Mouse (Mus musculus) gastrocnemius, adult 2 months (tissue): Measurements from ENCODE around the gene Hspa1b. TPM values are rescaled to one million over a fixed set of nuclear protein-coding genes. Genes with fewer than 3 reads are reported as not detected.

Experiments used
- DNase-seq: peaks from one replicate; pipeline ENCODE4 v3.0.0; 2022
- H3K27ac ChIP-seq: fragments of 200-600 bp; 2 replicates; pipeline ENCODE4 v1.8.1; 2022; ENCODE audit warnings: mild to moderate bottlenecking
- H3K4me3 ChIP-seq: fragments of 200-600 bp; 2 replicates; pipeline ENCODE4 v1.8.1; 2022; ENCODE audit warnings: mild to moderate bottlenecking, moderate library complexity
- CTCF ChIP-seq: fragments of 200-600 bp; IDR thresholded peaks from 2 replicates; pipeline ENCODE4 v1.8.1; 2022; ENCODE audit warnings: antibody characterized with exemption, mild to moderate bottlenecking, moderate library complexity
- intact Hi-C: fragments of 180-260 bp; cut with DNase I; formaldehyde crosslinking; loops from one replicate; pipeline ENCODE4 v1.15.1; 2025
- total RNA-seq, 2 experiments: library from RNA; stranded (reverse); gene quantifications; 2 replicates each; pipeline ENCODE4 v1.2.3; 2021

Hspa1b gene
- total RNA-seq, 2 experiments from 2014 or later, result 3.9 to 13.0 TPM

GRCm38 (mm10) chr17:34927306-34928019 is 31.6 kb downstream of the Hspa1b start:
- Histone ChIP-seq H3K4me3 (no peak overlapping the region), H3K27ac (no peak overlapping the region)
- no peak for DNase-seq
- intact Hi-C loops, result no loop called here
- TF ChIP-seq CTCF, result no peak

DNA sequence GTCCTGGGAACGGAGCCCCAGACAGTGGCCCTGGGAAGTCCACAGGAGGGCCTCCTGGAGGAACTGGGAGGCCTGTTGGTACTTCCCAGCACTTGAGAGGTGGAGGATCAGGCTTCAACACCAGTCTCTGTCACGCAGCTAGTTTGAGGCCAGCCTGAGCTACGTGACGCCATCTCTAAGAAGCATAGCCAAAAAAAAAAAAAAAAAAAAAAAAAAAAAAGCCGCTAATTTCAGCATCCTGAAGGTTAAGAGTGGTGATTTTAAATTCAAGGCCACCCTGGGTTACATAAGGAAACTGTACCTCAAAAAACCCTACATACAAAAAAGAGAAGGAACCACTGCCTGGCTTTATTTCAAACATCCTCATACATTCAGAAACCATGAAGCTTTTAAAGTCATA is 34.8 kb downstream of the Hspa1b start:
- H3K4me3 ChIP-seq, result no peak overlapping the region
- no peak for DNase-seq
- TF ChIP-seq CTCF, result no peak
- intact Hi-C loops, result no loop called here
- no peak overlapping the region for H3K27ac ChIP-seq

- no peak for DNase-seq
- intact Hi-C loops, result no loop called here
- Histone ChIP-seq H3K27ac (no peak overlapping the region), H3K4me3 (no peak overlapping the region)
- peak; percentile 29 for TF ChIP-seq CTCF
Measured at GRCm38 (mm10) chr17:34922939-34923338, 36.1 kb downstream of the Hspa1b start.

DNA sequence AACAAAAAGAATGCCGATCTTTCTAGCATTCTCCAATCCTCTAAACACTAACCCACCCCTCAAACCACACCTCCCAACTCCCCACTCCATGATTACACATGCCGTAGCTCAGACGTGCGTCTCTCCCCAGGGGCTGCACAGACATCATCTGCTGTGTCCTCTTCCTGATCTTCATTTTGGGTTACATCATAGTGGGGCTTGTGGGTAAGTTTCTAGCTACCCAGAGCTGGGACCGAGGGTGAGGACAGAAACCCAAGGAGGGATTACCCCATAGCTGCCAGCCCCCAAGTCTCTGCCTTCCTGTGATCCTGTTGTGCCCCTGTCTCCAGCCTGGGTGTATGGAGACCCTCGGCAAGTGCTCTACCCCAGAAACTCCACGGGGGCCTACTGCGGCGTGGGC is 41.9 kb downstream of the Hspa1b start:
- no peak for TF ChIP-seq CTCF
- intact Hi-C loops, result no loop called here
- Histone ChIP-seq H3K4me3 (no peak overlapping the region), H3K27ac (no peak overlapping the region)
- no peak for DNase-seq

GRCm38 (mm10) chr17:34916316-34916715 is 42.7 kb downstream of the Hspa1b start:
- no peak overlapping the region for H3K4me3 ChIP-seq
- no peak overlapping the region for H3K27ac ChIP-seq
- TF ChIP-seq CTCF, result no peak
- no peak for DNase-seq
- intact Hi-C loops, result no loop called here

DNA sequence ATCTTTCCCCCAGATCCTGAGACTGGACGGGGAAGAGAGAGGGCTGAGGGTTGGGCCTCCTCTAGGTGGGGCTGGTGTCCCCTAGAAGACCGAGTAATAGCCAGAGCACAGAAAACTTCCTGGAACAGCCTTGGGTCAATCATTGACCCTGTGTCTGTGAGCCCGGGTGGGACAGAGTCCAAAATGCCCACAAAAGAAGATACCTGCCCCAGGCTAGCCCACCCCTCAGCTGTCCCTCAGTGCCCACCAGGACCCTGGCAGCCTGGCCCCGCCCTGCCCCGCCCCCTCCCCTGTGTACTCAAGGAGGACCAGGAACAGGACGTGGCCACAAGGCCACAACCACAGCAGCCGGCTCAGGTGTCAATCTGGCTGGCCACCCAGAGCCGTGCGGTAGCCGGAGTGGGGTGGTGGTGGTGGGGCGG is 43.6 kb downstream of the Hspa1b start:
- Histone ChIP-seq H3K4me3 (no peak overlapping the region), H3K27ac (peak overlapping the region; percentile 73)
- peak; percentile 74 for DNase-seq
- peak; percentile 45 for TF ChIP-seq CTCF
- intact Hi-C loops, result no loop called here

- peak within 1 kb of the TSS; percentile 73 for H3K27ac ChIP-seq
- no peak within 1 kb of the TSS for H3K4me3 ChIP-seq
- no peak for TF ChIP-seq CTCF
- DNase-seq, result no peak
- intact Hi-C loops, result no loop called here
Measured at GRCm38 (mm10) chr17:34913930-34914665, 44.9 kb downstream of the Hspa1b start, which contains the start of gene Slc44a4. Gene Slc44a4, plus strand, starts transcription at chr17:34914466.

DNA sequence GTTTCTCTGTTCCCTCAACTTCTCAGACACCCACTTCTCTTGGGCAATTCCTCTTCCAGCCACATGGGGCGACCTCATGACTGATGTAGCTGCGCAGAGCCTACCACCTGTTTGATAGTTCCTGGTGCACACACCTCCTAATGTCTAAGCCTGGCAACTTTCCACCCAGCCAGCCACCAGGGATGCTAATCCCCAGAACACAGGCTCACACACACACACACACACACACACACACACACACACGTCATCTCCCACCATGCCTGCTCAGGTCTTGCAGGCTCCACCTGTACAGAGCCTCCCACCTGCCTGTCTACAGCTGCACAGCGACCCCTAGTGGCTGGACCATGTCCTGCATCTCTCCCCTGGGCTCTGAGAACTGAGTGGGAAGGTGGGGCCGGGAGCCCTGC is 47.1 kb downstream of the Hspa1b start:
- peak; percentile 83 for TF ChIP-seq CTCF
- DNase-seq, result peak; percentile 80
- intact Hi-C loops, result loop anchor here (1.0 kb wide), 1 partner anchor 57 kb away; no protein-coding TSS in a partner anchor

DNA sequence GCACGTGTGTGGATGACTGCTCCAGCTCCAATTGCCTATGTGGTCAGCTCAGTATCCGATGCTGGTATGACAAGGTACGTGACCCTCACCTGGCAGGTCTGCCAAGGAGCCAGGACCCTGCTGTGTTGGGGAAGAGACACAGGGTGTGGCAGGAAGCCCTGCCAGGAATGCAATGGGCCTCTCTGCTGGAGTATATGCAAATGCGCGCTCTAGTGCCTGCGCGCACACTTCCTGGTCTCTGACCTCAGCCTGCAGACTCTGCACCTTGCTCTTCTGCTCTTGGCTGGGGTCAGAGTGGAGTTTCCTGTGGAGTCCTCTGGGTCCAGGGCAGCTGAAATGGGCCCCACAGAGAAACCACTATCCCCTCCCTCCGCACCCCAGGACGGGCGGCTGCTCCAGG is 48.1 kb downstream of the Hspa1b start:
- H3K4me3 ChIP-seq, result no peak overlapping the region
- no peak for TF ChIP-seq CTCF
- no peak overlapping the region for H3K27ac ChIP-seq
- intact Hi-C loops, result no loop called here
- DNase-seq, result no peak

More for the DNA sequence above, 47.1 kb downstream of the Hspa1b start:
- Histone ChIP-seq H3K27ac (no peak overlapping the region), H3K4me3 (no peak overlapping the region)

Other genes starting within 250 kb of the Hspa1b start
- gene C4b, start 215.4 kb downstream of the Hspa1b start, total RNA-seq, result 1 to 10 TPM; 2.4 to 3.4 TPM
- not detected for gene Cyp21a1, start 154.7 kb downstream of the Hspa1b start, total RNA-seq
- gene Stk19, start 122.3 kb downstream of the Hspa1b start, total RNA-seq, result 1 to 10 TPM; 7.3 to 7.7 TPM
- gene Dxo, start 122.2 kb downstream of the Hspa1b start, total RNA-seq, result 10 to 100 TPM in 1 of 2 experiments, 1 to 10 TPM in 1; 10.0 to 11.4 TPM
- gene Skiv2l, start 109.0 kb downstream of the Hspa1b start, total RNA-seq, result 10 to 100 TPM; 19.0 to 24.6 TPM
- 10 to 100 TPM in 1 of 2 experiments, 1 to 10 TPM in 1; 9.4 to 10.8 TPM for gene Nelfe, start 108.8 kb downstream of the Hspa1b start, total RNA-seq
- gene Cfb, start 96.7 kb downstream of the Hspa1b start, total RNA-seq, result 1 to 10 TPM; 1.9 to 2.0 TPM
- 1 to 10 TPM; 5.2 to 8.3 TPM for gene Zbtb12, start 79.8 kb downstream of the Hspa1b start, total RNA-seq
- not detected for gene Gm20547, start 77.2 kb downstream of the Hspa1b start, total RNA-seq
- gene C2, start 61.0 kb downstream of the Hspa1b start, total RNA-seq, result 1 to 10 TPM; 1.3 to 3.4 TPM
- 10 to 100 TPM; 28.0 to 29.6 TPM for gene Ehmt2, start 60.8 kb downstream of the Hspa1b start, total RNA-seq
- not detected for gene Slc44a4, start 44.8 kb downstream of the Hspa1b start, total RNA-seq
- 10 to 100 TPM; 10.5 to 12.0 TPM for gene Neu1, start 28.0 kb downstream of the Hspa1b start, total RNA-seq
- not detected for gene Gm20481, start 10.7 kb upstream of the Hspa1b start, total RNA-seq
- 10 to 100 TPM in 1 of 2 experiments, 1 to 10 TPM in 1; 6.8 to 14.1 TPM for gene Hspa1a, start 12.9 kb upstream of the Hspa1b start, total RNA-seq
- gene Hspa1l, start 13.5 kb upstream of the Hspa1b start, total RNA-seq, result 10 to 100 TPM; 14.9 to 31.2 TPM
- gene Lsm2, start 22.6 kb upstream of the Hspa1b start, total RNA-seq, result 10 to 100 TPM; 15.2 to 17.0 TPM
- gene Vars, start 41.7 kb upstream of the Hspa1b start, total RNA-seq, result 10 to 100 TPM; 31.0 to 35.2 TPM
- 10 to 100 TPM in 1 of 2 experiments, 1 to 10 TPM in 1; 7.8 to 14.4 TPM for gene Vwa7, start 57.3 kb upstream of the Hspa1b start, total RNA-seq
- not detected for gene Sapcd1, start 68.8 kb upstream of the Hspa1b start, total RNA-seq
- not detected for gene Msh5, start 87.5 kb upstream of the Hspa1b start, total RNA-seq
- 10 to 100 TPM in 1 of 2 experiments, 1 to 10 TPM in 1; 7.2 to 11.3 TPM for gene Clic1, start 90.7 kb upstream of the Hspa1b start, total RNA-seq
- gene Ddah2, start 99.8 kb upstream of the Hspa1b start, total RNA-seq, result 1 to 10 TPM; 6.9 to 9.3 TPM
- not detected for gene Ly6g6c, start 106.2 kb upstream of the Hspa1b start, total RNA-seq
- not detected for gene Mpig6b, start 106.9 kb upstream of the Hspa1b start, total RNA-seq
- not detected for gene Ly6g6e, start 117.7 kb upstream of the Hspa1b start, total RNA-seq
- 1 to 10 TPM in 1 of 2 experiments, under 1 TPM in 1; 0.50 to 1.9 TPM for gene Ly6g6d, start 118.8 kb upstream of the Hspa1b start, total RNA-seq
- gene Ly6g6f, start 126.4 kb upstream of the Hspa1b start, total RNA-seq, result not detected
- gene Abhd16a, start 130.0 kb upstream of the Hspa1b start, total RNA-seq, result 10 to 100 TPM; 74.2 to 99.7 TPM
- not detected for gene Ly6g5c, start 149.0 kb upstream of the Hspa1b start, total RNA-seq
- gene Ly6g5b, start 156.2 kb upstream of the Hspa1b start, total RNA-seq, result under 1 TPM in 1 of 2 experiments, not detected in 1; 0.36 TPM
- 1 to 10 TPM; 8.5 to 8.7 TPM for gene Gpank1, start 162.2 kb upstream of the Hspa1b start, total RNA-seq
- 100 to 1,000 TPM; 186 to 187 TPM for gene Csnk2b, start 162.8 kb upstream of the Hspa1b start, total RNA-seq
- gene D17H6S53E, start 167.1 kb upstream of the Hspa1b start, total RNA-seq, result 10 to 100 TPM; 13.6 to 24.6 TPM
- not detected for gene Apom, start 172.8 kb upstream of the Hspa1b start, total RNA-seq
- 100 to 1,000 TPM; 233 to 244 TPM for gene Bag6, start 175.9 kb upstream of the Hspa1b start, total RNA-seq
- gene Prrc2a, start 205.7 kb upstream of the Hspa1b start, total RNA-seq, result 100 to 1,000 TPM in 1 of 2 experiments, 10 to 100 TPM in 1; 98.7 to 120 TPM
- gene Aif1, start 216.8 kb upstream of the Hspa1b start, total RNA-seq, result under 1 TPM in 1 of 2 experiments, not detected in 1; 0.75 TPM
- 1 to 10 TPM in 1 of 2 experiments, under 1 TPM in 1; 0.67 to 1.2 TPM for gene Lst1, start 229.2 kb upstream of the Hspa1b start, total RNA-seq
- gene Ltb, start 235.2 kb upstream of the Hspa1b start, total RNA-seq, result not detected
- gene Tnf, start 242.8 kb upstream of the Hspa1b start, total RNA-seq, result not detected
- gene Lta, start 246.1 kb upstream of the Hspa1b start, total RNA-seq, result under 1 TPM in 1 of 2 experiments, not detected in 1; 0.41 TPM